Mouse (Mus musculus): ENCODE data around the gene Plac1. TPM values are rescaled to one million over a fixed set of nuclear protein-coding genes. Genes with fewer than 3 reads are reported as not detected.
"Not testable (repeated sequence)": the region's sequence is repeated elsewhere in the genome, so short reads cannot be mapped to it uniquely, and the experiment has no call there.

Plac1 gene
- 2.2 and 2.9 TPM in 2 replicates for polyA plus RNA-seq (2015; fragmentation: Nextera tagmentation; extraction: Ambion mirVana)

GRCm38 (mm10) chrX:53240011-53240410 is at the start of gene Plac1:
Plac1 (minus strand) TSS chrX:53240111.
- DNase-seq (ENCODE audit: low spot score) = no peak
- Histone ChIP-seq H3K36me3 (ENCODE audit: insufficient read depth, low read length) (no peaks in the 10 kb centered on the region), H3K27me3 (ENCODE audit: insufficient read depth, low read length) (no peaks in the 10 kb centered on the region), H3K4me3 (replicated peaks; ENCODE audit: low read depth, low read length) (no peak within 1 kb of the TSS), H3K9ac (ENCODE audit: low read depth, low read length) (no peak within 1 kb of the TSS), H3K9me3 (replicated peaks; ENCODE audit: low read length) (no peaks in the 10 kb centered on the region), H3K4me1 (replicated peaks; ENCODE audit: insufficient read depth, low read length) (no peaks in the 10 kb centered on the region), H3K27ac (no peak within 1 kb of the TSS), H3K4me2 (ENCODE audit: low read length) (no peak within 1 kb of the TSS)
- no peak for TF ChIP-seq CTCF (IDR thresholded peaks at IDR 0.05; ENCODE audit: low read depth)
- WGBS = 69% methylated on average over 4 of the region's 4 CpGs
- ATAC-seq (replicated peaks; ENCODE audit: low FRiP score, low read depth) = no peak

- ATAC-seq (replicated peaks; ENCODE audit: low FRiP score, low read depth) = no peak
- H3K9ac ChIP-seq (ENCODE audit: low read depth, low read length) = no peak overlapping the region
- H3K27ac ChIP-seq = no peak overlapping the region
- H3K4me1 ChIP-seq (replicated peaks; ENCODE audit: insufficient read depth, low read length) = no peaks in the 10 kb centered on the region
- H3K27me3 ChIP-seq (ENCODE audit: insufficient read depth, low read length) = no peaks in the 10 kb centered on the region
- no peaks in the 10 kb centered on the region for H3K36me3 ChIP-seq (ENCODE audit: insufficient read depth, low read length)
- H3K4me3 ChIP-seq (replicated peaks; ENCODE audit: low read depth, low read length) = no peak overlapping the region
- TF ChIP-seq CTCF (IDR thresholded peaks at IDR 0.05; ENCODE audit: low read depth) = no peak
- no peak overlapping the region for H3K4me2 ChIP-seq (ENCODE audit: low read length)
- no peaks in the 10 kb centered on the region for H3K9me3 ChIP-seq (replicated peaks; ENCODE audit: low read length)
- DNase-seq (ENCODE audit: low spot score) = peak; percentile 44
- WGBS = 69% methylated on average over 5 of the region's 5 CpGs
Observed at GRCm38 (mm10) chrX:53287924-53288323, 48.0 kb upstream of the Plac1 start.

- H3K27me3 ChIP-seq (ENCODE audit: insufficient read depth, low read length) = no peaks in the 10 kb centered on the region
- no peaks in the 10 kb centered on the region for H3K9me3 ChIP-seq (replicated peaks; ENCODE audit: low read length)
- DNase-seq (ENCODE audit: low spot score) (no peak), ATAC-seq (replicated peaks; ENCODE audit: low FRiP score, low read depth) (no peak)
- WGBS = 56% methylated on average over 1 of the region's 1 CpGs
- no peak for TF ChIP-seq CTCF (IDR thresholded peaks at IDR 0.05; ENCODE audit: low read depth)
- no peak within 1 kb of the TSS for H3K9ac ChIP-seq (ENCODE audit: low read depth, low read length)
- no peak within 1 kb of the TSS for H3K4me2 ChIP-seq (ENCODE audit: low read length)
- no peak within 1 kb of the TSS for H3K27ac ChIP-seq
- H3K4me1 ChIP-seq (replicated peaks; ENCODE audit: insufficient read depth, low read length) = no peaks in the 10 kb centered on the region
- H3K4me3 ChIP-seq (replicated peaks; ENCODE audit: low read depth, low read length) = no peak within 1 kb of the TSS
- H3K36me3 ChIP-seq (ENCODE audit: insufficient read depth, low read length) = no peaks in the 10 kb centered on the region
Observed at GRCm38 (mm10) chrX:53273124-53273523, 33.2 kb upstream of the Plac1 start, which contains the start of gene Fam122c. Fam122c (plus strand) TSS chrX:53273424.

GRCm38 (mm10) chrX:53271628-53272027 is 31.7 kb upstream of the Plac1 start:
- H3K36me3 ChIP-seq (ENCODE audit: insufficient read depth, low read length); DNase-seq (ENCODE audit: low spot score); H3K9ac ChIP-seq (ENCODE audit: low read depth, low read length); H3K4me2 ChIP-seq (ENCODE audit: low read length); H3K9me3 ChIP-seq (replicated peaks; ENCODE audit: low read length); H3K27ac ChIP-seq; H3K27me3 ChIP-seq (ENCODE audit: insufficient read depth, low read length); ATAC-seq (replicated peaks; ENCODE audit: low FRiP score, low read depth); H3K4me1 ChIP-seq (replicated peaks; ENCODE audit: insufficient read depth, low read length); H3K4me3 ChIP-seq (replicated peaks; ENCODE audit: low read depth, low read length): not testable (repeated sequence)
- WGBS = 79% methylated on average over 3 of the region's 3 CpGs

GRCm38 (mm10) chrX:53270063-53270432 is 30.1 kb upstream of the Plac1 start:
- Histone ChIP-seq H3K27me3 (ENCODE audit: insufficient read depth, low read length) (no peaks in the 10 kb centered on the region), H3K27ac (no peak overlapping the region), H3K9me3 (replicated peaks; ENCODE audit: low read length) (no peaks in the 10 kb centered on the region), H3K4me3 (replicated peaks; ENCODE audit: low read depth, low read length) (peak overlapping the region; percentile 15; the same call in 1 of the 2 replicates), H3K4me1 (replicated peaks; ENCODE audit: insufficient read depth, low read length) (no peaks in the 10 kb centered on the region), H3K36me3 (ENCODE audit: insufficient read depth, low read length) (no peaks in the 10 kb centered on the region), H3K4me2 (ENCODE audit: low read length) (peak overlapping the region; percentile 68), H3K9ac (ENCODE audit: low read depth, low read length) (no peak overlapping the region)
- 35% methylated on average over 10 of the region's 10 CpGs for WGBS
- DNase-seq (ENCODE audit: low spot score) (no peak), ATAC-seq (replicated peaks; ENCODE audit: low FRiP score, low read depth) (no peak)
- TF ChIP-seq CTCF (IDR thresholded peaks at IDR 0.05; ENCODE audit: low read depth) = no peak

- peak within 1 kb of the TSS; percentile 68 for H3K4me2 ChIP-seq (ENCODE audit: low read length)
- no peaks in the 10 kb centered on the region for H3K36me3 ChIP-seq (ENCODE audit: insufficient read depth, low read length)
- TF ChIP-seq CTCF (IDR thresholded peaks at IDR 0.05; ENCODE audit: low read depth) = no peak
- 0 out of 2 replicates have a peak within 1 kb of the TSS, but pooled peaks have one; percentile 42 for H3K9ac ChIP-seq (ENCODE audit: low read depth, low read length)
- DNase-seq (ENCODE audit: low spot score) (peak; percentile 93), ATAC-seq (replicated peaks; ENCODE audit: low FRiP score, low read depth) (peak; percentile 87)
- no peaks in the 10 kb centered on the region for H3K9me3 ChIP-seq (replicated peaks; ENCODE audit: low read length)
- no peaks in the 10 kb centered on the region for H3K27me3 ChIP-seq (ENCODE audit: insufficient read depth, low read length)
- WGBS = 18% methylated on average over 40 of the region's 40 CpGs
- peak within 1 kb of the TSS; percentile 59 for H3K4me3 ChIP-seq (replicated peaks; ENCODE audit: low read depth, low read length)
- H3K27ac ChIP-seq = peak within 1 kb of the TSS; percentile 62; the same call in 1 of the 2 replicates
- H3K4me1 ChIP-seq (replicated peaks; ENCODE audit: insufficient read depth, low read length) = no peaks in the 10 kb centered on the region
Observed at GRCm38 (mm10) chrX:53269289-53270062, 29.6 kb upstream of the Plac1 start, which contains the start of gene Fam122b. Fam122b (minus strand) TSS chrX:53269805.

All from kidney, postnatal 0 days (tissue).